Mouse (Mus musculus) frontal cortex, postnatal 10 days (tissue): ENCODE measurements at regions not wholly inside any gene's neighbourhood (a gene's known extent, or its start where the extent isn't known, plus 50 kb on each side); places are given as distances from the start of the nearest gene placed in this dataset.
"Not testable (repeated sequence)": the region's sequence is repeated elsewhere in the genome, so short reads cannot be mapped to it uniquely, and the experiment has no call there.

Experiments
- DNase-seq, 2 experiments: peaks; one replicate each; pipeline ENCODE4 v3.0.0; 2022; ENCODE audit warnings: low spot score in 2 of 2, mixed read lengths in 1 of 2

GRCm38 (mm10) chr10:6182400-6182799, 260.2 kb upstream of the Rgs17 start:
- no peak for DNase-seq

GRCm38 (mm10) chr10:6164311-6164710, 242.1 kb upstream of the Rgs17 start:
- not testable (repeated sequence) for DNase-seq

- no peak for DNase-seq
Measured at GRCm38 (mm10) chr10:6156941-6157340, 234.7 kb upstream of the Rgs17 start.

GRCm38 (mm10) chr10:6134091-6134490, 211.9 kb upstream of the Rgs17 start:
- DNase-seq = no peak

- DNase-seq = not testable (repeated sequence)
Measured at GRCm38 (mm10) chr10:6124423-6124822, 202.2 kb upstream of the Rgs17 start.

GRCm38 (mm10) chr10:6114883-6115622, 192.9 kb upstream of the Rgs17 start:
- DNase-seq = peak in 1 of 2 experiments; percentile 26
